Mouse (Mus musculus): ENCODE measurements around the gene Agpat1.

- no peak for TF ChIP-seq CTCF (IDR thresholded peaks at IDR 0.05; ENCODE audit: borderline replicate concordance, extremely low read depth, insufficient read depth, insufficient read length)
- TF ChIP-seq POLR2A (IDR thresholded peaks at IDR 0.05; ENCODE audit: borderline replicate concordance, extremely low read depth, insufficient read depth, insufficient read length, poor library complexity, severe bottlenecking): no peak
Measured at GRCm38 (mm10) chr17:34585877-34586771, 17.9 kb upstream of the Agpat1 start.
